Mouse (Mus musculus) T-cell, adult 2 months (primary cell): ENCODE data around the gene Ldlr.
"Not testable (repeated sequence)": the region's sequence is repeated elsewhere in the genome, so short reads cannot be mapped to it uniquely, and the experiment has no call there.

Experiments
- DNase-seq: peaks from one replicate; pipeline ENCODE4 v3.0.0; 2022; ENCODE audit warnings: low spot score

The Ldlr gene

DNA sequence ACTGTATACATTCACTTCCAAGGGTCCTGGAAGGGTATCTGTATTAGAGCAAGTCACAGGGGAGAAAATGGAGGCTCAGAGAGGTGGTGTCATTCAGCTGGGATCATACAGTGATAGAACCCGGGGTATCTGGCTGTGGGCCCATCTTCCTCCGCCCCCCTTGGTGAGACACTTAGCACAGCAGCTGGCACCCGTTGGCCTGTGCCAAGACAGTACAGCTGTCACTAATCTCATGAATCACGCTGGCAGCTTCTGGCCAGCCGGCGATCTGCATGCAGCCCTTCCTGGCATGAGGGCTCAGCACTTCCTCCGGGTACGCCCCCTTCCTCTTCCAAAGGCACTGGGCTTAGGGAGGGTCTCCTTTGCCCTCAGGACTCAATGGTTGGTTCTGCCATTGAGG lies 69.4 kb downstream of the Ldlr start:
- no peak for DNase-seq

GRCm38 (mm10) chr9:21793507-21793906 lies 70.2 kb downstream of the Ldlr start:
- DNase-seq = not testable (repeated sequence)

DNA sequence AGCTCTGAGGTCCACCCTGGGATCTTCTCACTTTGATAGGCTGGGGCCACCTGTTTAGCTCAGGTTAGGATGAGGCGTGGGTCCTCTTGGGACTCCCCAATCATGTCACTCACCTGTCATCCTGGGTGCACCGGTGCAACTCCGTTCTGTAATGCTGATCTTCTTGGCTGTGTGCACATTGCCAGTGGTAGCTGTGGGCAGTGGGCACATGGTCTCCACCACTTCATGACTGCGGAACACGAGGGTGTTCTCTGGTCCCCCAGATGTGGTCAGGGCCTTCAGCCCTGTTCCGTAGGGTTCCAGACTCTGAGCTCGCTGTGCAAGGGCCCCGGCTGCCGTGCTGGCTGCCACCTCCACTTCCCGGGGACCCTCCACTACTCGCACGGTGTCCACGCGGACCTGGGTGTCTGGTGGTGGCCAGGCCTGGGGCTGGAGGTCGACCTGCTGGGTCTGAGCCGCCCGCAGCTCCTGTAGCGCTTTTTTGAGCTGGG lies 71.1 kb downstream of the Ldlr start:
- DNase-seq = no peak

GRCm38 (mm10) chr9:21794925-21795324 lies 71.6 kb downstream of the Ldlr start:
- DNase-seq = no peak

DNA sequence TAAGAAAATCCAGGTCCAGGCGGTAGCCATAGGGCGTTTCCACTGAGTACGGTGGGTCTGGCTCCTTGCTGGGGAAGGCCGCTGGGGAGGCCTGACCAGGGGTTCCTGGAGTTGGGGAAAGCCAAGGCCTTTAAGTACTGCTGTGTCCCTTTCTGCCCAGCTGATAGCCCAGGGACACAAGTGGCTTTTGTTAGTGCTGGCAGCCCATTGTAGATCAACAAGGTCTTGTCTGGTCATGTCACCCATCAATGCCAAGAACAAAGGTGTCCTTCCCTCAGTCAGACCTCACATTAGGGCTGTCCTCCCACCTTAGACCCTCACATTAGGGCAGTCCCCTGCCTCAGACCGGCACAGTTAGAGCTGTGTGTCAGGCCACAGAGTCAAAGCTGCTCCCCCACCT lies 72.3 kb downstream of the Ldlr start:
- DNase-seq = no peak

- no peak for DNase-seq
Measured at GRCm38 (mm10) chr9:21796259-21796658, 73.0 kb downstream of the Ldlr start.

- DNase-seq = no peak
Measured at GRCm38 (mm10) chr9:21796919-21797318, 73.6 kb downstream of the Ldlr start.

- DNase-seq = peak; percentile 5
Measured at GRCm38 (mm10) chr9:21797921-21798344, 74.7 kb downstream of the Ldlr start.

DNA sequence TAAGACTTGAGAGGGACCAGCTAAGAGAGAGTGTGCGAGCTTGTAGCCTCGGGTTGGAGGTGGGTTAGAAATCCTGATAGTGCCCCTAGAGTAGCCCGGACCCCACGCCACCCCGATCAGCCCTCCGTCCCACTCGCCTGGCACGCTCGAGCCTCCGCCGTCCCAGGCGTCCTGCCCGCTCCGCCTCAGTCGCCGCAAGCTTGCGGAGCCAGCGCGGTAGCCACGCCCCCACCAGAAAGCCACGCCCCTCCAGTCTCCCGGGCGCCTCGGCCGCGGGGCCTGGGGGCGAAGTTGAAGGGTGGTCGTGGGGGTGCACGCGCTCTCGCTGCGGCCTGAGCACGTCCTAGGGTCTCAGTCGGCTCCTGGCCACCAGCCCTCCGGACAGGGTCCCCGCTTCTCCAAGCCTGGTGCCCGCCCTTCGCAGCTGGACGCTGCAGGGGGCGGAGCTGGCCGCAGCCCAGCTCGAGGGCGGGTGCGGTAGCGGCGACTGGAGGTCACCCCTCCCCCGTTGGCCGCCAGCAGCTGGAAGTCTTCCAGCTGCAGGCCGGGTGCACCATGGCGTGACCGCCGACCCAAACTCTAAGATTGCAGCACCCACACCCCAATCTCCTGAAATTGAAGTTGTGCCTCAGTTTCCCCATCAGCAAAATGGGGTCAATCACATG lies 75.2 kb downstream of the Ldlr start, which contains the start of gene Kank2:
Kank2 (minus strand) TSS at position 400 of the 665 bp plus-strand sequence.
- DNase-seq = peak; percentile 54

DNA sequence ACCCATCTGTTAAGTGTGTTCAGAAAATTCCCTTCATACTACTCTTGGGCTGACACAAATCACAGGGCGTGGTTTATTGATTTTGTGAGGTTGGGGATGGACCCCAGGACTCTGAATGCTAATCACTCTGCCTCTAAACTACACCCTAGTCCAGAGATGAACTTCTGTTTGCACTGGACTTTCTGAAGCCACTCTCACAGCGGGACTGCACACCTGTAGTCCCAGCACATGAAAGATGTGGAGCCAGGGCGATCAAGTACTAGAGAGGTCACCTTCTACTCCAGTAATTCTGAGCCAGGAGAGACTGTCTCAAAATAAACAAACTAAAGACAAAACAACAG lies 75.7 kb downstream of the Ldlr start:
- no peak for DNase-seq
